Mouse (Mus musculus): ENCODE data around the gene Gm28038.

- TF ChIP-seq CTCF (IDR thresholded peaks at IDR 0.05): no peak
- no peak for TF ChIP-seq POLR2A (IDR thresholded peaks at IDR 0.05; ENCODE audit: insufficient read depth, low read depth, low read length)
- TF ChIP-seq EP300 (IDR thresholded peaks at IDR 0.05; ENCODE audit: insufficient read depth, low read depth, low read length): no peak
These were observed 25.0 kb upstream of the Gm28038 start for GRCm38 (mm10) chr2:30255631-30256395.
